Mouse (Mus musculus) lung, adult 2 months (tissue): ENCODE data around the gene Gm37240.

Experiments
- CTCF ChIP-seq: fragments of 200-500 bp; IDR thresholded peaks from 2 replicates; pipeline ENCODE4 v1.5.1; 2011; ENCODE audit warnings: mild to moderate bottlenecking, low read length, control low read depth; ENCODE audit not compliant: insufficient read depth
- POLR2A ChIP-seq: fragments of 200-500 bp; IDR thresholded peaks from 2 replicates; pipeline ENCODE4 v1.6.1; 2011; ENCODE audit warnings: low read depth, mild to moderate bottlenecking, control low read depth, low read length, borderline replicate concordance; ENCODE audit errors: extremely low read depth

GRCm38 (mm10) chr3:84883817-84884483 lies 1003.4 kb downstream of the Gm37240 start:
- no peak for TF ChIP-seq POLR2A
- no peak for TF ChIP-seq CTCF
